Mouse (Mus musculus) erythroblast, embryonic 14.5 days (primary cell): Measurements from ENCODE around the gene Olfr707. TPM values are rescaled to one million over a fixed set of nuclear protein-coding genes. Genes with fewer than 3 reads are reported as not detected.
"Not testable (repeated sequence)": the region's sequence is repeated elsewhere in the genome, so short reads cannot be mapped to it uniquely, and the experiment has no call there.

Source experiments
- H3K27me3 ChIP-seq: 2 replicates; pipeline ENCODE4 v1.6.1; 2012; ENCODE audit warnings: inconsistent platforms; ENCODE audit not compliant: control insufficient read depth
- H3K36me3 ChIP-seq: 2 replicates; pipeline ENCODE4 v1.6.1; 2012; ENCODE audit warnings: mild to moderate bottlenecking, inconsistent platforms; ENCODE audit not compliant: control insufficient read depth
- H3K4me1 ChIP-seq: 2 replicates; pipeline ENCODE4 v1.6.1; 2012; ENCODE audit warnings: inconsistent platforms; ENCODE audit not compliant: control insufficient read depth
- H3K4me3 ChIP-seq: replicated peaks from 2 replicates; pipeline ENCODE3; 2012; ENCODE audit warnings: moderate library complexity, mild to moderate bottlenecking, inconsistent platforms
- H3K9me3 ChIP-seq: 2 replicates; pipeline ENCODE4 v1.6.1; 2012; ENCODE audit warnings: low read length, inconsistent platforms, mixed read lengths; ENCODE audit not compliant: control insufficient read depth
- GATA1 ChIP-seq: IDR thresholded peaks from 2 replicates; pipeline ENCODE4 v1.6.1; 2012; ENCODE audit warnings: low read length, inconsistent platforms, mixed read lengths
- TAL1 ChIP-seq: IDR thresholded peaks from 3 replicates; pipeline ENCODE4 v1.6.1; 2012; ENCODE audit warnings: low read length, inconsistent platforms, mixed read lengths
- polyA plus RNA-seq: library from polyadenylated mRNA; stranded (reverse); fragments of >175 nt; gene quantifications from 2 replicates; pipeline ENCODE4 v1.2.3, GENCODE M21; 2012

Olfr707 gene
- not detected in 2 replicates for polyA plus RNA-seq

- H3K36me3 ChIP-seq, H3K27me3 ChIP-seq, H3K4me3 ChIP-seq, H3K4me1 ChIP-seq, H3K9me3 ChIP-seq: not testable (repeated sequence)
Measured at GRCm38 (mm10) chr7:106901141-106901540, at the start of gene Olfr707. Gene Olfr707, minus strand, starts transcription at chr7:106901241.

- H3K27me3 ChIP-seq = no peaks in the 10 kb centered on the region
- H3K4me1 ChIP-seq = no peaks in the 10 kb centered on the region
- no peaks in the 10 kb centered on the region for H3K36me3 ChIP-seq
- TF ChIP-seq GATA1 (no peak), TAL1 (no peak)
- no peak within 1 kb of the TSS for H3K4me3 ChIP-seq
- no peaks in the 10 kb centered on the region for H3K9me3 ChIP-seq
Measured at GRCm38 (mm10) chr7:106948212-106948611, 47.2 kb upstream of the Olfr707 start, which contains the start of gene Olfr710. Gene Olfr710, minus strand, starts transcription at chr7:106948312.

- H3K4me3 ChIP-seq = no peak within 1 kb of the TSS
- TF ChIP-seq TAL1 (no peak), GATA1 (no peak)
- H3K27me3 ChIP-seq = no peaks in the 10 kb centered on the region
- H3K4me1 ChIP-seq = no peaks in the 10 kb centered on the region
- no peaks in the 10 kb centered on the region for H3K36me3 ChIP-seq
- no peaks in the 10 kb centered on the region for H3K9me3 ChIP-seq
Measured at GRCm38 (mm10) chr7:106932119-106932518, 31.1 kb upstream of the Olfr707 start, which contains the start of gene Olfr709-ps1. Gene Olfr709-ps1, minus strand, starts transcription at chr7:106932219.

- H3K27me3 ChIP-seq, H3K4me3 ChIP-seq, H3K4me1 ChIP-seq, H3K36me3 ChIP-seq, H3K9me3 ChIP-seq: not testable (repeated sequence)
Measured at GRCm38 (mm10) chr7:106920961-106921360, 19.9 kb upstream of the Olfr707 start.

- no peak within 1 kb of the TSS for H3K4me3 ChIP-seq
- no peak for TF ChIP-seq GATA1
- no peak for TF ChIP-seq TAL1
- no peaks in the 10 kb centered on the region for H3K27me3 ChIP-seq
- H3K4me1 ChIP-seq = no peaks in the 10 kb centered on the region
- H3K36me3 ChIP-seq = no peaks in the 10 kb centered on the region
- no peaks in the 10 kb centered on the region for H3K9me3 ChIP-seq
Measured at GRCm38 (mm10) chr7:106907676-106908075, 6.6 kb upstream of the Olfr707 start, which contains the start of gene Olfr1532-ps1. Gene Olfr1532-ps1, plus strand, starts transcription at chr7:106908001.

GRCm38 (mm10) chr7:106888062-106888461, 13.0 kb downstream of the Olfr707 start, which contains the start of gene Olfr706:
Gene Olfr706, minus strand, starts transcription at chr7:106888162.
- H3K36me3 ChIP-seq = no peaks in the 10 kb centered on the region
- TF ChIP-seq GATA1 (no peak), TAL1 (no peak)
- no peak within 1 kb of the TSS for H3K4me3 ChIP-seq
- no peaks in the 10 kb centered on the region for H3K27me3 ChIP-seq
- no peaks in the 10 kb centered on the region; the same call in 1 of the 2 replicates for H3K9me3 ChIP-seq
- H3K4me1 ChIP-seq = no peaks in the 10 kb centered on the region

GRCm38 (mm10) chr7:106876791-106877190, 24.2 kb downstream of the Olfr707 start, which contains the start of gene Olfr705:
Gene Olfr705, minus strand, starts transcription at chr7:106876891.
- Histone ChIP-seq H3K36me3 (no peaks in the 10 kb centered on the region), H3K4me3 (no peak within 1 kb of the TSS), H3K9me3 (no peaks in the 10 kb centered on the region), H3K27me3 (no peaks in the 10 kb centered on the region), H3K4me1 (no peaks in the 10 kb centered on the region)
- no peak for TF ChIP-seq GATA1
- TF ChIP-seq TAL1 = no peak

- no peak within 1 kb of the TSS for H3K4me3 ChIP-seq
- no peaks in the 10 kb centered on the region for H3K27me3 ChIP-seq
- no peaks in the 10 kb centered on the region for H3K4me1 ChIP-seq
- no peaks in the 10 kb centered on the region for H3K9me3 ChIP-seq
- H3K36me3 ChIP-seq = no peaks in the 10 kb centered on the region
- TF ChIP-seq TAL1 = no peak
- TF ChIP-seq GATA1 = no peak
Measured at GRCm38 (mm10) chr7:106862885-106863284, 38.2 kb downstream of the Olfr707 start, which contains the start of gene Olfr704. Gene Olfr704, plus strand, starts transcription at chr7:106863185.

- no peaks in the 10 kb centered on the region for H3K36me3 ChIP-seq
- H3K4me1 ChIP-seq = no peaks in the 10 kb centered on the region
- no peak within 1 kb of the TSS for H3K4me3 ChIP-seq
- H3K27me3 ChIP-seq = no peaks in the 10 kb centered on the region
- TF ChIP-seq GATA1 = no peak
- TF ChIP-seq TAL1 = no peak
- no peaks in the 10 kb centered on the region for H3K9me3 ChIP-seq
Measured at GRCm38 (mm10) chr7:106843060-106843459, 58.0 kb downstream of the Olfr707 start, which contains the start of gene Olfr703. Gene Olfr703, plus strand, starts transcription at chr7:106843360.

Other genes with a start within 250 kb of the Olfr707 start
- not detected in 2 replicates for gene Olfr693, start 220.7 kb downstream of the Olfr707 start, polyA plus RNA-seq
- not detected in 2 replicates for gene Olfr694, start 209.4 kb downstream of the Olfr707 start, polyA plus RNA-seq
- not detected in 2 replicates for gene Olfr695, start 184.8 kb downstream of the Olfr707 start, polyA plus RNA-seq
- gene Olfr697, start 158.8 kb downstream of the Olfr707 start, polyA plus RNA-seq = not detected in 2 replicates
- gene Olfr698, start 145.8 kb downstream of the Olfr707 start, polyA plus RNA-seq = not detected in 2 replicates
- gene Olfr699, start 108.0 kb downstream of the Olfr707 start, polyA plus RNA-seq = not detected in 2 replicates
- not detected in 2 replicates for gene Olfr700, start 92.4 kb downstream of the Olfr707 start, polyA plus RNA-seq
- 0.01 TPM in 1 of 2 replicates, not detected in the other for gene Olfr701, start 87.1 kb downstream of the Olfr707 start, polyA plus RNA-seq
- not detected in 2 replicates for gene Olfr702, start 67.3 kb downstream of the Olfr707 start, polyA plus RNA-seq
- gene Olfr703, start 57.9 kb downstream of the Olfr707 start, polyA plus RNA-seq = not detected in 2 replicates
- not detected in 2 replicates for gene Olfr704, start 38.1 kb downstream of the Olfr707 start, polyA plus RNA-seq
- 0.01 TPM in 1 of 2 replicates, not detected in the other for gene Olfr705, start 24.4 kb downstream of the Olfr707 start, polyA plus RNA-seq
- gene Olfr706, start 13.1 kb downstream of the Olfr707 start, polyA plus RNA-seq = not detected in 2 replicates
- 0.02 TPM in 1 of 2 replicates, not detected in the other for gene Olfr1532-ps1, start 6.8 kb upstream of the Olfr707 start, polyA plus RNA-seq
- gene Olfr709-ps1, start 31.0 kb upstream of the Olfr707 start, polyA plus RNA-seq = not detected in 2 replicates
- not detected in 2 replicates for gene Olfr710, start 47.1 kb upstream of the Olfr707 start, polyA plus RNA-seq
- gene Olfr6, start 62.7 kb upstream of the Olfr707 start, polyA plus RNA-seq = 0.01 TPM in 1 of 2 replicates, not detected in the other
- 0.02 TPM in 1 of 2 replicates, not detected in the other for gene Olfr711, start 74.2 kb upstream of the Olfr707 start, polyA plus RNA-seq
- gene Olfr2, start 104.8 kb upstream of the Olfr707 start, polyA plus RNA-seq = not detected in 2 replicates
- not detected in 2 replicates for gene Olfr713, start 129.9 kb upstream of the Olfr707 start, polyA plus RNA-seq
- gene Olfr714, start 169.7 kb upstream of the Olfr707 start, polyA plus RNA-seq = not detected in 2 replicates
- gene Olfr17, start 192.0 kb upstream of the Olfr707 start, polyA plus RNA-seq = not detected in 2 replicates
- not detected in 2 replicates for gene Olfr715b, start 209.1 kb upstream of the Olfr707 start, polyA plus RNA-seq
- gene Olfr715, start 229.8 kb upstream of the Olfr707 start, polyA plus RNA-seq = not detected in 2 replicates
- not detected in 2 replicates for gene Olfr716, start 237.1 kb upstream of the Olfr707 start, polyA plus RNA-seq